Mouse (Mus musculus): Measurements from ENCODE around the gene Psmb1. TPM values are rescaled to one million over a fixed set of nuclear protein-coding genes. Genes with fewer than 3 reads are reported as not detected.
"Not testable (repeated sequence)": the region's sequence is repeated elsewhere in the genome, so short reads cannot be mapped to it uniquely, and the experiment has no call there.

Gene Psmb1
- 100 to 1,000 TPM; 172 to 189 TPM for total RNA-seq (2021)
- long read RNA-seq, experiment 1, transcript Psmb1-201 (6 exons, 1,758 nt) = major isoform, 407 of 447 reads
- long read RNA-seq, experiment 1, partial matches to known transcripts = 13 of 447 reads
- long read RNA-seq, experiment 1, other reads (novel, unspliced or antisense) = 25 of 447 reads
- long read RNA-seq, experiment 2, transcript Psmb1-201 (6 exons, 1,758 nt) = major isoform, 147 of 157 reads
- long read RNA-seq, experiment 2, partial matches to known transcripts = 6 of 157 reads
- long read RNA-seq, experiment 2, other reads (novel, unspliced or antisense) = 1 of 157 reads

DNA sequence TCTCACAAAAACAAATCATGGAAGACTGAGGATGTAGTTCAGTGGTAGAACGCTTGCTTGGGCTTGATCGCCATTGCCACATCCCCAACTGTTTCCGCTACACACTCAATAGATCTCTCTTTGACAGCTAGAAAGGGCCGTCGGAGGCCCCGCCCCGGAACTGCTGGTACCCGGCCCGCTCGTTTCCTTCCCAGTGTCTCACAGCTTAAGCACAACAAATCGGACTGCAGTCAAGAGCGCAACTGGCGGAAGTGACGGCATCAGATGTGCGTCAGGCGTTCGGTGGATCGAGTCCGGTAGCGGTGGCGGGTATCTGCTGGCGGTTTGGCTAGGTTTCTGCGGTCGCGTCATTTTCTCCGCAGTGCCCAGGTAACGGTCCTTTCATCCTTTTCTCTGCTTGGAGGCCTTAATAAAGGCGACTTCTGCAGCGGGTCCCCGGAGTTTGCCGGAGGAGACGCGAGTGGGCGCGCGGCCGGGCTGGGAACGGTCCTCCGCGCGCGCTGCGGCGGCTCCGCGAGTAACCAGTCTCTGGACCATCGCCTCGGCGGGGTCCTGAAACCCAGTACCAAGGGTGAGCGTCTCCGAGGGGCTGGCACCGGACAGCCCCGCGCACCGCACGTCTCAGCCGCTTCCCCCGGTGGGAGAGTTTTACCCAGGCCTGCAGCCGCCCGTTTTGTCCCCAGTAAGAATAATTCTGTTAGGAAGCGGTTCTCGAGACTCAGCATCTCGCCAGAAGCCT is at the start of gene Psmb1, which contains the start of gene Tbp:
Gene Psmb1 (minus strand): TSS at position 96 of the 739 bp plus-strand sequence.
Gene Tbp (plus strand): TSS at position 233 of the 739 bp plus-strand sequence.
- peak; percentile 99 for DNase-seq

DNA sequence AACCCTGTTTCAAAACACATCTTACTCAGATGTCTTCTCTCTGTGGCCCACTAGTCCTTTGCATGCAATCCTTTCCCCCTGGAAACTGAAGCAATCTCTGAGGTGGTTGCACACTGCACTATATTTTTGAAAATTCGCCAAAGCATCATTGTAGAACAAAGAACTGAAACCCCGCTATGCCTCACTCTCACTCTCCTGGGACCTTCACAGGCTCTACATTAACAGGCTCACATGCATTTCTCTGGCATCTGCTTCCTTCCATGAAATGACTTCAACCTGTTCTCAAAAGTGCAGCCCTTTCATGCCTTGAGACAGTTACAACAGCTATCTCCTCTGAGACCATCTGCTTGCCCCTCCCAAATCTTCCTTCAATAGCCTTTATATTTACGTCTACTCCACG is 46.9 kb upstream of the Psmb1 start:
- DNase-seq = no peak

DNA sequence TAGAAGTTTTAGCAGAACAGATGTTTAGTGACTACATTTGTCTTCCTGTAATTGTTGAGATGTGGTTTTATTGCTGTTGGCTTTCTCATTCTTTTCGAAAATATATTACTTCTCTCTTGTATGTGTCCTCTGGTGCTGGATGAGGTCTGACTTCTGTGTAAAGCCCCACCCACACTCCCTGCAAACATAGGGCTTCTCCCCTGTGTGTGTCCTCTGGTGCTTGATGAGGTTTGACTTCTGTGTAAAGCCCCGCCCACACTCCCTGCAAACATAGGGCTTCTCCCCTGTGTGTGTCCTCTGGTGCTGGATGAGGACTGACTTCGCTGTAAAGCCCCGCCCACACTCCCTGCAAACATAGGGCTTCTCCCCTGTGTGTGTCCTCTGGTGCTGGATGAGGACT is 44.3 kb upstream of the Psmb1 start:
- not testable (repeated sequence) for DNase-seq

DNA sequence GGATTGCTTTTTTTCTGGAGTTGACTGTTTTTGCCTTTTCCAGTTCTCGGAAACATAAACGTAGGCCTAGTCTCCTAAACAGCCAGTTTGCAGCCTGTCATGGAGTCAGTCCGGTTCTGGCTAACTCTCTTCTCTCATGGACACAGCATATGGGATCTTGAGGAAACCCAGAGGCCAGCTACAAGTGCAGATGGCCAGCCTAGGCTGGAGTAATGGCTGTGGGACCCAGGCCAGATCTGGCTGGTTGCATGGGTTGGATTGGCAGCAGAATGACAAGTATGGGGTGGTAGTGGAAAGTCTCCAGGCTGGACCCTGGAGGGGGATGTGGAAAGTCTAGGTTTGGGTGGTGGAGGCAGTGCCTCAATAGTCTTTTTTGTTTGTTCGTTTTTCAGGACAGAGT is 40.8 kb upstream of the Psmb1 start:
- no peak for DNase-seq

DNA sequence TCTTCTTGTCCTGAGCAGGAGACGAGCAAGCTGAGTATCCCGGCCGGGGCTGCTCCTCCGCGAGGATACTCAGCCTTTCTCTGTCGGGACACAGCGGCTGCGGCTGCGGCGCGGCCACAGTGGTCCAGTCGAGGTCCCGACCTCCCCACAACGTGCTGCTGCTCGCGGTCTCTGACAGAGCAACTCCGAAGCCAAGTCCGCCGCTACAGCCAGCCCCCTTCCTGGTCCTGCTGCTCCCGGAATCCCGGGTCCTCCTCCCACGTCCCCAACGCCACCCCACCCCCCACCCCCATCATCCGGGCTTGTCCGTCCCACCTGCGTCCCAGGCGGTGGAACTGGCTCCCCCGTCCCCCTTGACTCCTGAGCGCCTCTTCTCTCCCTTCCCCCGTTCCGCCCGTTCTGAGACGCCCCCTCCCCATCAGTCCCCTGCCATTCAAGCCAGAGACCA is 36.9 kb upstream of the Psmb1 start:
- peak; percentile 10 to 35 for DNase-seq

DNA sequence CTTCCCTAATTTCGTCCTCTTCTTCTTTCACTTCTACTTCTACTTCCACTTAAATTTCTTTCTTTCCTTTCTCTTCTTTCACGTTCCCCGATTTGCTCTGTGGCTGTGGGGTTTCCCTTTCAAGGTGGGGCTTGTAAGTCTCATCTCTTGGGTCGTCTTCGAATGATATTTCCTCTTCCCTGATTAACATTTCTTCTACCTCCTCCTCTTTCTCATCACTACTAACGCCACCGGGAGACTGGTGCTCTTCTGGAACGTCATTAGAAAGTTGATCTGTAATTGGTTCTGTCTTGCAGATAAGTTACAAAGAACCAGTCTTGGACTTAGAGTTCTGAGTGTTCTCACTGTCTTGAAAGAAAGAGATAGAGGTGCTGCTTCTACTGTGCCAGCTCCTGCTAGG is 36.4 kb upstream of the Psmb1 start:
- no peak for DNase-seq

DNA sequence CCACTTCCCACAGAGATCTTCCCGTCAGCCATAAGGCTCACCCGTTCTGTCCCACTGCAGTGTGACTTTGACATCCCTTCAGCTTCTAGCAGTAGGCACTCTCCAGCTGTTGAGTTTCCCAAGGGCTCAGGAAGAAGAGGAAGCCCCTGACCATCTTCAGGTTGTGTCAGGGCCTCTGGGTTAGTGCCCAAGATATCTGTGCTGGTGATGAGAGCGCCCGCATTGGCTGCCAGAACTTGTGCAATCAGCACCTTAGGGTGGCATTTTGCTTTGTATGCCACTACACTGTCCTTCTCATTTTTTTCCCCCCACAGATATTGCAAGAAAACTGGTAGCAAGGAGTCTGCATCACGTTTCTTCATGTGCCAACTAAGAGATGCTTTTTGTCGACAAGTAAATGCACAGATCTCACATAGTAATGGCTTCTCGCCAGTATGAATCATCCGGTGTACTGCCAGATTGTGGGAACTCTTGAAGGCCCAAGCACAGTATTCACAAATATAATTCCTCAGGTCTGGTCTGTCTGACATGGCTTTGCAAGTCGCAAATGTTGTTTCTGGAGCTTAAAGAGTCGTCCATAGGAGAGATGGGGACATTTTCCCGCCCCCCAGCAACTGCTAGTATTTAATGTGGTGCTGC is 35.7 kb upstream of the Psmb1 start:
- peak; percentile 28 to 40 for DNase-seq

DNA sequence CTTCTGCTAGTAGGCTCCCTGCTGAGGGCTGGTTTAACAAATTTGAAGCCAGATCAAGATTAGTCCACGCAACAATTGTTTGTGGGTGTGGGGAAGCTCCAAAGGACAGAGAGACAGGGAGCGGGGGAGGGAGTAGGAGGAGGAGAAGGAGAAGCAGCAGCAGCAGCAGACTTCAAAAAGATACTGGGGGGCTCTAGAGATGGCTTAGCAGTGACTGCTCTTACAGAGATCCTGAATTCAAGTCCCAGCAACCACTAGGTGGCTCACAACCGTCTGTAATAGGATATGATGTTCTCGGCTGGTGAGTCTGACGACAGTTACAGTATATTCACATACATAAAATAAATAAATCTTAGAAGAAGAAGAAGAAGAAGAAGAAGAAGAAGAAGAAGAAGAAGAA is 30.6 kb upstream of the Psmb1 start:
- peak; percentile 35 to 52 for DNase-seq

DNA sequence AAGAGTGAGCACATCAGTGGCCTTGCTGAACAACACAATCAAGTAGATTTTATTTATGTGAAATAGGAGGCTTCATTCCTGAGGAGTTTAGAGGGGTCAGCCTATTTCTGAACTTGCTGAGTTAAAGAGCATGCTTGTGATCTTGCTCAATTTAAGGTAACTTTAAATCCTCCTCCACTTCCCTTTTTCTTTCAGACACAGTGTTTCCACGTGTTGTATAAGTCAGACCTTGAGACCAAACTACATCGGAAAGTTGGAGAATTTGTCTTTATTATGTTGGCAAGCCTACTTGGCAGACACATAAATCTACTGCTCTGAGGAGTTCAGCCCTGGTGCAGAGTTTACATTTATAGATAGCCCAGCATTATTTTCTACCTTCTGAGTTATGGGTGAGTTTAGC is 29.3 kb upstream of the Psmb1 start:
- no peak for DNase-seq

DNA sequence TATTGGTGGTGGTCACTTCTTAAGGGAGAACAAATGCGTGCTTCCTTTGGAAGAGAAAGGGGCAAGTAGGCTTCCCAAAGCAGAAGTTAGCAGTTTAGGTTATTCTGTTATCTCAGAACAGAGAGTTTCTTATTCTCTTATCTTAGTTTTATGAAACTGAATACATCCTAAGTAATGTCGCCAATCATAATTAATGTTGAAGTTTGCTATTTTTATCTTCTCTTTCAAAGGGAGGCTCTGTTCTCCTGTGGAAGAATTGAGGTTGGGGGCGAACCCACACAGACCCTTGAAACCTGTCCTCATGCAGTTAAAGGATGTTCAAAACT is 28.2 kb upstream of the Psmb1 start:
- no peak for DNase-seq

DNA sequence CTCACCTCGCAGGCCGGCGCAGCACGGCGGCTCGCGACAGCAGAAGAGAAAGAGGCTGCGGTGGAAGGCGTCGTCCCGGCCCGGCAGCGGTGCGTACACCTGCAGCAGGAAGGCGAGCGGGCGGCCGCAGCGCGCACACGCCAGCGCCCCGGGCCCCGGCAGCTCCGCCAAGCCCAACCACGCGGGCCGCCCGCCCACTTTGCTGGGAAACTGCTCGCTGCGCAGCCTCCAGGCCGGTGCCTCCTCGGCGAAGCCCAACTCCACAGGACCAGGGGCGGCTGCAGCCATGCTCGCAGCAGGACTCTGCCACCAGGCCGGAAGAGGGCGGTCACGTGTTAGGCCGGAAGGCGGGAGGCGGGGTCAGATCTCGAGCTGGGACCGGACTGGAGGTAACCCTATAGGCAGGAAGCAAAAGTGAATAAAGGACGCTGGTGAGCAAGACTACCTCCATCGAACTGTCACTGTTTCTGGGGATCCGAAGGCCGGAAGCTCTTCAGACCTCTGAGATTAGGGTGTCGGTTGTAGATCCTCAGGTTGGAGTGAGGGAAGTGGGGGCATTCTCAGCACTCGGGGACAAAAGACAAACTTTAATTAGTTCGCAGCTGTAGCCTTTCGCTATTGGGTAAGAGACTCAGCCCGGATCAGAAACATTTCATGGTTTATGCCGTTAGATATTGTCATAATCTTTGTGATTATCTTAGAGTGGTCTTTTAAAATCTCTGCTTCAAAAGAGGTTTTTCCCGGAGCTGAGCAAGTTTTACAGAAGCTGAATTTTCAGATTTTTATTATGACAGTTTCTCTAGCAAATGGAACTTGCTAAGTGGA is 27.6 kb upstream of the Psmb1 start, which contains the start of gene Pdcd2:
Gene Pdcd2 (minus strand): TSS at position 316 of the 825 bp plus-strand sequence.
- peak; percentile 98 for DNase-seq

DNA sequence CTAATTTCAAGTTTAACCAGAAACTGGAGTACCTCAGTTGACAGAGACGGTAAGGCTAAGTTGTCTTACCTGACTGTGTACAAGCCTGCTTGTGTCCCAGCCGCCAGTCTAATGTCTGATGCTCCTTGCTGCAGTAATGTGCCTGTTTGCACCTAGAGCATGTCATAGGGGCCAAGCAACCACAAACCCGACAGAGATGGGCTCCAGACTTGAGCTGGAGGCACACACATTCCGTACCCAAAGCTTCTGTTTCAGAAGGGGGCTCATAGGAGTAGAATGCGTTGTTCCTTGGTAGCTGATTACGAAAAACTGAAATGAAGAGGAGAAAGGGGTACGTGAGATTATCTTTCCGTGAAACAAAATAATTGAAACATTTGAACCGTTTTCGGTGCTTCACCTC is 26.8 kb upstream of the Psmb1 start:
- no peak for DNase-seq

DNA sequence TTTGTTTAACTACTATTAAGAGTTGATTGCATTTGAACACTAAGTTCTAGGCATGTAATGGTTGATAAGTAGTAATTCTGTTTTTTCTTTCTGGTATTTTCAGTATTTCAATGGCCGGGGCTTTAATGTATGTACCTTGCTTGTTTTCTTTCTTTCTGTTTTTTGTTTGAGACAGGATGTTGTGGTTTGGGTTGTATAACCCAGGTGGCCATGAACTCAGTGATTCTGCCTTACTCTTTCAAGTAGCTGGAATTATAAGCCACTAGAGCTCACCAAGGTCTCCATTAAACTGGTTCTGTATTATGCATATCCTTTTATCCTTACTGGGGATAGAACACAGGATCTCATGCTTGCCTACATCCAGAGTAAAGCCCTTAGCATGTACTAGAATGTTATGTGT is 19.2 kb upstream of the Psmb1 start:
- no peak for DNase-seq

DNA sequence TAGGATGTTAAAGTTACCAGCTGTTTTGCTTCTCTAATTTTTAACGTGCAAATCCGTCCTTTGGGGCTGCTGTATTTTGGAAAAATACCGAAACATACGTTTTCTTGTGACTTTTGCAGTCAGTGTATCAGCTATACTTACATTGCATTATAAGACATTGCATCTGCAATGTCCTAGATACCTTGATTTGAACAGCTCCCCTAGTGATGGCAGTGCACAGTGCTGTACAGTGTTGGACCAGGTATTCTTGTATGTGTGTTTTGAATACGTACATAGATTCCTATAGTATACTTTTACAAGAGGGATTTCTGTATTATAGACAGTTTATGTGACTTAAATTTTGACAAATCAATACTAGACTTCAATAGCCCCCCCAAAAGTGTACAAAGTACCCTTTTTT is 18.6 kb upstream of the Psmb1 start:
- no peak for DNase-seq

DNA sequence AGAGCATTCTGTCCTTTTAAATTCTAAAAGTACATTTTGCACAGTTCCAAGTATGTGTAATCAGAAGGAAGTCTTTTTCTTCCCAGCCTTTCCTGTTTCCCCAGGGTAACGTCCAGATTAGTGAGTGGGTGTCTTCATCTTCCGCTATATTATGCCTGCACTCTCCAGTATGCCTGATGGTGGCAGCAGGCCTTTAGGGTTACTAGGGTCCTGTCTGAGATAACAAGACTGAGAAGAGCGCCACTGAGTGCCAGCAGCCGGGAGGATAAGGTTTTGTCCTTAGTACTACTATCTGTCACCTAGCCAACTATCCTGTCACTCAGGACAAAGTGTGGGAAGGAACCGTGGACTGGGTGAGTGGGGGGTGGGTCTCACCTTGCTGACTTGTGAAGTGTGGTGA is 18.2 kb upstream of the Psmb1 start:
- no peak for DNase-seq

DNA sequence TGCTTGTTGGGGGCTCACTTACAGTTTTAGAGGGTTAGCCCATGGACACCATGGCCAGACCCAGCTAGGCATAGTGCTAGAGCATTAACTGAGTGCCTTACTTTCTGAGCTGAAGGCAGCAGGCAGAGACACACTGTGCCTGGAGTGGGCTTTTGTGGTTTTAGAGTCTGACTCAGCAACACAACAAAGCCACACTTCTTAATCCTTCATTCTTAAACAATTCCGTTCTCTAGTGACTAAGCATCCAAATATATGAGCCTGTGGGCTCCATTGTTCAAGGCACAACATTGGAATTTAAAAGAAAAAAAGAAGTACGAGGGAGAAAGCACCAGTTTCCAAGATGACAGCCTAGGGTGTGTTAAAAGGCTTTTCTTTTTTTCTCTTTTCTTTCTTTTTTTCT is 11.1 kb upstream of the Psmb1 start:
- DNase-seq = no peak

DNA sequence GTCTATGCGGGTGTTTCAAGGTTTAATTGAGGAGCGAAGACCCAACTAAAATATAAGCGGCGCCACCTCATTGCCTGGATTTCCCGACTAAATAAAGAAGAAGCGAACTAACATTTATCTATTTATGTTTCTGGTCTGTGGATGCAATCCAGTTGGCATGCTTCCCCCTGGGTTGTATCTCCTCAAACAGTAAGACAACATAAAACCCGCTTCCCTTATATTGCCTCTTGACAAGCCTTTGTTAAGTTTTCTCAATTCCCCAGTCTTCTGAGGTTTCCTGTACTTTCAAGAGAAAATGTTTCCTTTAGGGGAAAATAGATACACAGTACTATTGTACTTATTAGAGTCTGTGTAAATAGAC is 818 bp downstream of the Psmb1 start:
- peak in 1 of 2 experiments; percentile 7 for DNase-seq

DNA sequence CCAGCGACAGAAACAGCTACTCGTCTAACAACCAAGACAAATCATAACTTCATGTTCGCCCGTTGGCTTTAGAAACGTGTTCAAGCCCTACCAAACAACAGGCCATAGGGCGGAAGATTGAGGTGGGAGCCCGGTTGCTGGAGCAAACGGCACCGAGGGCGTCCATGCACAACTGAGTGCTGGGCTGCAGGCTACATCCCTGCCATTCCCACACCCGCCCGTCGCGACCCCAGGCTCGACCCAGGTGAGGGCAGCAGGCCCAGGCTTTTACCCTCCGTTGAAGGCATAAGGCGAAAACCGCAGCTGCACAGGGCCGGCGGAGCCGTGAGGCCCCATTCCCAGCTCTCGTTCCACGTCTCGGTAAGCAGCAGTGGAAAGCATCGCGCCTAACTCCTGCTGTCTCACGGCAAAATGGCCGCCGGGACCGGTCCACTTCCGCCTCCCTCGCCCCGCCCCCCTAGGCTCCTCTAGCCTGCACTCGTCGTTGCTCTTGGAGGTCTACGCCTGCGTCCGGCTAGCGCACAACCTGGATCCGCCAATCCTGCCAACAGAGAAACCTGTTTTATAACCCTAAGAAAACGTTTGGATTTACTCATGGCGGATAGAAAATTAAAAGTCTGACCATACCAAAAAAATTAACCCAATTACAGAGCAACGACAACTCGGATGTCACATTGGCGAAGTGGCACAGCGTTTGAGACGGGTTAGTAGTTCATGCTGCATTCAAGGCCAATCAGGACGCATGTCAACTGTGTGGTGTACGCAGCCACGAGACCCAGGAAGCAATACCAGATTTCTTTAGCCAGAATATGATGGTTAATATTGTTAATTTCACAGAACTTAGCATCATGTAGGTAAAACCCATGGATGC is 1.4 kb downstream of the Psmb1 start:
- DNase-seq = peak; percentile 96 to 97

DNA sequence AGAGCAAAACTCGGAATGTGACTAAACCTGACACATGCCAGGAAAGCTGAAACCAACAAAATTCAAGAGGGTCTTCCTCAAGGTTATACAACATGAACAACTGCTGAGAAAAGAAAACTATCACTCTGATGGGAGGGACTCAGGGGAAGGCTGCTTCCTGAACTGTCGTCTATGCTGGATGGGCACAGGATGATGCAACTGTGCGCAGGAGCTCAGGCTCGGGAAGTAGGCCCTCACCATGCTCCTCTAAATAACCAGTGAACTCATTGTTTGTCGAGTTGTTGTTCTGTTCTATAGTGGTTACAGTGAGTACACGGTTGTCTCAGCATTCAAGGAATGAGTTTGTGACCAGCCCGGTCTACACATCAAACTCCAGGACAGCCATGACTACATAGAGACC is 9.0 kb downstream of the Psmb1 start:
- no peak for DNase-seq

DNA sequence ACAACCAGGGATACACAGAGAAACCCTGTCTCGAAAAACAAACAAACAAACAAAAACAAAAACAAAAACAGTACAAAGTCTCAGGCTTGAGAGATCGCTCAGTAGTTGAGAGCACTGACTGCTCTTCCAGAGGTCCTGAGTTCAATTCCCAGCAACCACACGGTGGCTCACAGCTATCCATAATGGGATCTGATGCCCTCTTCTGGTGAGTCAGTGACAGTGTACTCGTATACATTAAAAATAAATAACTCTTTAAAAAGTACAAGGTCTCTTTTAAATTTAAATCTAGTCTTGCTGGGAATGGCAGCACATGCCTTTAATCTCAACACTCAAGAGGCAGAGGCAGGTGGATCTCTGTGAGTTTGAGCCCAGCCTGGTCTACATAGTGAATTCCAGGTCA is 26.9 kb downstream of the Psmb1 start:
- DNase-seq = no peak

DNA sequence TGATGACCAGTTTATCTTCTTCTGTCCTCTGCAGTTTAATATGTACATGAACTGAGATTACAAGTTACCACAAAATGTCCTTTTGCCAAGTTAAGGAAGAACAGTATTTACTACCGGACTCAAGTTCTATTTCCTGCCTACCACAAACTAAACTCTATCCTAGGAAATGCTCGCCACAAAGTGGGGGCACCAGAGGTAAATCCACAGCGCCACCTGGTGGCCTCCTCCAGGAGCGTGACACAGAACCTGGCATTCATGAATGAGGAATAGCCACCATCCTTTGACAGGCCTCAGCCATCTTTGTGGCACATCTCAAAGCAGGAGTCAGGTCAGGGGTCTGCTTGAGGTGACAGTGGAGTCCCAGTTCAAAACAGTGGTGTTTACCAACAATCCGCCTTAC is 31.9 kb downstream of the Psmb1 start:
- DNase-seq = peak; percentile 74 to 80
